Mouse (Mus musculus): ENCODE data around the gene Jam3. TPM values are rescaled to one million over a fixed set of nuclear protein-coding genes. Genes with fewer than 3 reads are reported as not detected.

Gene Jam3
- total and polyA plus RNA-seq, 2 experiments = 1.4 to 1.7 TPM

DNA sequence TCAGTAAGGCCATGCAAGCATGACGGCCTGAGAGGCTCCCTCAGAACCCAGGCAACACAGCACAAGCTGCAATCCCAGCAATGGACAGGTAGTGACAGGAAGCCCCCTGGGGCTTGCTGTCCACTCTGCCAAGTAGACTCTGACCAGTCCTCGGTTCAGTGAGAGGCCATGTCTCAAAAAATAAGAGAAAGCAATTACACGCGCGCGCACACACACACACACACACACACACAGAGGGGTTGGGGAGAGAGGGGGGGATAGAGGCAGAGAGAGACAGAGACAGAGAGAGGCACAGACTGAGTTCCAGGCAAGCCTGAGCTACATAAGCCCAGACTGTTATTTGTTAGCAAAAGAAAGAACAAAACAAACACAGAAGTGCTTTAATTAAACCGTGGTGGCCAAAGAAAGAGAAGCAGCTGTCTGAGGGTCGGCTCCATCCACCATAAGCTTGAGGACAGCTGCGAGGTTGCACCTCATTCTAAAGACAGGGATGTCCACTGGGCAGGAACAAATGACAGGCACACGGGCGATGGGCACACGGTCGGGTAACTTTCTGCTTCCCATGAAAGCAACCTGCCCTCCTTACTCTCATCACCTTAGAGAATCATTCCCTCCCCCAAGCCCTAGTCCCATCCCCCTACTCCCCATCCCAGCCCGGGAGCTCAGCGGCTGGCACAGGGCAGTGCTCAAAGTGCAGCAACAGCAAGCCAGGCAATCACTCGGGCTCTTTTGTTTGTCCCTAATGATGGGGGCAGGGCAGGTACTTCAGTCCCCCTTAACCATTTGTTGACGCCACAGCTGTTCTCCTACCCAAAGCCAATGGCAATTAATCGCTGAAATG is 6.4 kb downstream of the Jam3 start:
- no peaks in the 10 kb centered on the region for H3K27me3 ChIP-seq (ENCODE audit: control insufficient read depth, insufficient read depth, low read length)
- H3K4me3 ChIP-seq (ENCODE audit: insufficient read depth, low read depth, low read length) = no peak overlapping the region
- no peak for TF ChIP-seq CTCF (IDR thresholded peaks at IDR 0.05; ENCODE audit: low read depth, low read length)
- no peak for TF ChIP-seq POLR2A (IDR thresholded peaks at IDR 0.05; ENCODE audit: extremely low read depth, insufficient read depth, low read length)
- no peaks in the 10 kb centered on the region for H3K36me3 ChIP-seq (ENCODE audit: control insufficient read depth, insufficient read depth, low read length)
- 28% methylated on average over 18 of the region's 18 CpGs for WGBS
- H3K79me2 ChIP-seq (ENCODE audit: control insufficient read depth, insufficient read depth, low read length) = no peaks in the 10 kb centered on the region
- no peak overlapping the region for H3K9ac ChIP-seq (ENCODE audit: low read depth, low read length)
- DNase-seq (ENCODE audit: extremely low read depth, low read depth, low spot score) = no peak
- no peak overlapping the region for H3K27ac ChIP-seq (replicated peaks; ENCODE audit: insufficient read depth, low read depth, low read length)
- H3K4me1 ChIP-seq (ENCODE audit: control insufficient read depth, insufficient read depth, low read length) = no peaks in the 10 kb centered on the region

DNA sequence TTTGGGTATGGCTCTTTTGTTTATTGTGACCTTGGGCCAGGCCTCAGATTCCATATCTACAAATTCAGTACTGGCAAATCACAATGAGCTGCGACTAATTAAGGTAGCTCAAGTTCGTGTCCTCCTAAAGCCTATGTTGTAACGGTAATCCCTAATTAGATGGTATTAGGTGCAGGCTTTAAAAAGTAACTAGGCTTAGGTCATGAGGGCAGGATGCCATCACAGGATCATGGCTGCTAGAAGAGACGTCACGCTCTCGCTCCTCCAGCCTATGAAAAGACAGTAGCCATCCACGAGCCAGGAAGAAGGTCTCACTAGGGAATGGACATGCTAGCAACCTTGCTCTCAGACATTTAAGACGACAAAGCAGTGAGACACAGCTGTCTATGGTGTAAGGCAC is 7.3 kb downstream of the Jam3 start:
- Histone ChIP-seq H3K36me3 (ENCODE audit: control insufficient read depth, insufficient read depth, low read length) (no peaks in the 10 kb centered on the region), H3K27ac (replicated peaks; ENCODE audit: insufficient read depth, low read depth, low read length) (no peak overlapping the region)
- WGBS = 87% methylated on average over 8 of the region's 8 CpGs

GRCm38 (mm10) chr9:27146826-27147225 is 8.4 kb downstream of the Jam3 start:
- no peaks in the 10 kb centered on the region for H3K4me1 ChIP-seq (ENCODE audit: control insufficient read depth, insufficient read depth, low read length)
- H3K79me2 ChIP-seq (ENCODE audit: control insufficient read depth, insufficient read depth, low read length) = no peaks in the 10 kb centered on the region
- H3K4me3 ChIP-seq (ENCODE audit: insufficient read depth, low read depth, low read length) = no peak overlapping the region
- no peaks in the 10 kb centered on the region for H3K27me3 ChIP-seq (ENCODE audit: control insufficient read depth, insufficient read depth, low read length)
- no peak for DNase-seq (ENCODE audit: extremely low read depth, low read depth, low spot score)
- WGBS = 91% methylated on average over 2 of the region's 2 CpGs
- H3K36me3 ChIP-seq (ENCODE audit: control insufficient read depth, insufficient read depth, low read length) = no peaks in the 10 kb centered on the region
- TF ChIP-seq POLR2A (IDR thresholded peaks at IDR 0.05; ENCODE audit: extremely low read depth, insufficient read depth, low read length) (no peak), CTCF (IDR thresholded peaks at IDR 0.05; ENCODE audit: low read depth, low read length) (no peak)
- H3K9ac ChIP-seq (ENCODE audit: low read depth, low read length) = no peak overlapping the region
- no peak overlapping the region for H3K27ac ChIP-seq (replicated peaks; ENCODE audit: insufficient read depth, low read depth, low read length)

More for the DNA sequence above, 7.3 kb downstream of the Jam3 start:
- Histone ChIP-seq H3K4me3 (ENCODE audit: insufficient read depth, low read depth, low read length) (no peak overlapping the region), H3K4me1 (ENCODE audit: control insufficient read depth, insufficient read depth, low read length) (no peaks in the 10 kb centered on the region), H3K9ac (ENCODE audit: low read depth, low read length) (no peak overlapping the region), H3K79me2 (ENCODE audit: control insufficient read depth, insufficient read depth, low read length) (no peaks in the 10 kb centered on the region), H3K27me3 (ENCODE audit: control insufficient read depth, insufficient read depth, low read length) (no peaks in the 10 kb centered on the region)
- TF ChIP-seq POLR2A (IDR thresholded peaks at IDR 0.05; ENCODE audit: extremely low read depth, insufficient read depth, low read length) (no peak), CTCF (IDR thresholded peaks at IDR 0.05; ENCODE audit: low read depth, low read length) (no peak)
- DNase-seq (ENCODE audit: extremely low read depth, low read depth, low spot score) = no peak

- 78% methylated on average over 5 of the region's 5 CpGs for WGBS
- H3K27ac ChIP-seq (replicated peaks; ENCODE audit: insufficient read depth, low read depth, low read length) = no peak overlapping the region
- no peak for DNase-seq (ENCODE audit: extremely low read depth, low read depth, low spot score)
- H3K79me2 ChIP-seq (ENCODE audit: control insufficient read depth, insufficient read depth, low read length) = no peaks in the 10 kb centered on the region
- H3K36me3 ChIP-seq (ENCODE audit: control insufficient read depth, insufficient read depth, low read length) = no peaks in the 10 kb centered on the region
- TF ChIP-seq CTCF (IDR thresholded peaks at IDR 0.05; ENCODE audit: low read depth, low read length) (no peak), POLR2A (IDR thresholded peaks at IDR 0.05; ENCODE audit: extremely low read depth, insufficient read depth, low read length) (no peak)
- no peak overlapping the region for H3K9ac ChIP-seq (ENCODE audit: low read depth, low read length)
- H3K27me3 ChIP-seq (ENCODE audit: control insufficient read depth, insufficient read depth, low read length) = no peaks in the 10 kb centered on the region
- no peak overlapping the region for H3K4me3 ChIP-seq (ENCODE audit: insufficient read depth, low read depth, low read length)
- no peaks in the 10 kb centered on the region for H3K4me1 ChIP-seq (ENCODE audit: control insufficient read depth, insufficient read depth, low read length)
These were observed 10.2 kb downstream of the Jam3 start for GRCm38 (mm10) chr9:27144996-27145395.

DNA sequence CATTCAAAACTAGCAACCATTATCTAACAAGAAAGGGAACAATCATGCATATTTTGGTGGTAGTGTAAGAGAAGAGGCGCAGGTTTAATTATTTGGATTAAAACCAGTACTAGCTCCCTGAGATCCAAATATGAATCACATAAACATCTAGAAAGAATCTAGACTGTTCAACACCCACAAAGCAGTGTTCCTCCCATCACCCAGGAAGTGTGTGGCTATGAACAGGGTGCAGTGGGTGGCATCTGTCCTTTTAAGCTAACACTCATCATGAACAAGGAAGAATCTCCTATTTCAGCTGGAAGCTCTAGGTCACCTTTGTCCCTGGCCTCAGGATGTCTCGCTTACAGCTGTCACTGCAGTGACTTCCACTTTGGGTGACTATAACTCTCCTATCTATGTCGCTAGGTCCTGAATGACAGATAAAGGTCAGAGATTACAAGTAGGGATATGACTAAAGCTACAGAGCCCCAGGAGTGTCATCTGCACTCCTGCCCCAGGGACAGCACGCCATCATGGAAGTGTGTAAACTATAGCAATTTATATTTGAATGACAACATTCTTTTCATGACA is 10.9 kb downstream of the Jam3 start:
- Histone ChIP-seq H3K79me2 (ENCODE audit: control insufficient read depth, insufficient read depth, low read length) (no peaks in the 10 kb centered on the region), H3K9ac (ENCODE audit: low read depth, low read length) (no peak overlapping the region), H3K27ac (replicated peaks; ENCODE audit: insufficient read depth, low read depth, low read length) (no peak overlapping the region), H3K4me3 (ENCODE audit: insufficient read depth, low read depth, low read length) (no peak overlapping the region), H3K36me3 (ENCODE audit: control insufficient read depth, insufficient read depth, low read length) (no peaks in the 10 kb centered on the region), H3K4me1 (ENCODE audit: control insufficient read depth, insufficient read depth, low read length) (no peaks in the 10 kb centered on the region), H3K27me3 (ENCODE audit: control insufficient read depth, insufficient read depth, low read length) (no peaks in the 10 kb centered on the region)
- WGBS = 71% methylated on average over 4 of the region's 4 CpGs
- no peak for DNase-seq (ENCODE audit: extremely low read depth, low read depth, low spot score)
- no peak for TF ChIP-seq CTCF (IDR thresholded peaks at IDR 0.05; ENCODE audit: low read depth, low read length)
- no peak for TF ChIP-seq POLR2A (IDR thresholded peaks at IDR 0.05; ENCODE audit: extremely low read depth, insufficient read depth, low read length)
